Mouse (Mus musculus): Measurements from ENCODE around the gene Naa15.

DNA sequence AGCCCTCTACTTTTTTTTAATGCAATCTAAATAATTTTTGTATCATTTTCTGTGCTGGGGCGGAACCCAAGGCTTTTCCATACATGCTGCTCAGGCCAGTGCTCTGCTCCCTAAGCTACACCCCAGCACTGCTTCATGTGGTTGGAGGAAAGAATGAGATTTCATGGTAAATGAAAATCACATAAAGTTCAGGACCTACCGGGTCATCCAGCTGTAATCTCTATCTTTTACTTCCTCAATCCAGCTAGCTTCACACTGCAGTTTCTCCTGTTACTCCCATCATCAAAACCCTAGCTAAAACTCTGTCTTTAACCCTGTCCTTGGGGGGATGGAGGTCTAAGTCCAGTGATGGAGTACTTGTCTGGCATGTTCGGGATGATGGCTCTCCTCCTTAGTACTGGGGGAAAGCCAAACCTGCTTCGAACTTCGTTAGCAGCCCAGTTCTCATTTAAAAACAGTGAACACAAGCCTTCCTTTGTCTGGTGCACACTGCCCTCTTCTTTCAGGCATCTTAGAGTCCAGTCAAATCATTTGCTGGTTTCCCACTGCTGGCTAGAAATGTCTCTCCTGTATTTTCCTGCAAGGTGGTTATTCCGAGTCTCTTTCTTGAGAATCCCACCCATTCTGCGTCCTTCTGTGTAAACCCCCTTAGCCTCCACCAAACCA lies 75.3 kb downstream of the Naa15 start:
- TF ChIP-seq CTCF (IDR thresholded peaks at IDR 0.05; ENCODE audit: low read depth) (no peak), EP300 (IDR thresholded peaks at IDR 0.05; ENCODE audit: low read depth) (no peak)

All from heart, postnatal 0 days (tissue).